Mouse (Mus musculus) embryonic facial prominence, embryonic 11.5 days (tissue): ENCODE data around the gene Degs1. TPM values are rescaled to one million over a fixed set of nuclear protein-coding genes. Genes with fewer than 3 reads are reported as not detected.

ENCODE experiments used
- ATAC-seq: fragments of 200-750 bp; cut with Nextera tagmentation; replicated peaks from 2 replicates; pipeline ENCODE4 v1.8.0; 2017; ENCODE audit warnings: low read depth; ENCODE audit not compliant: insufficient number of reproducible peaks, low FRiP score, low TSS enrichment
- DNase-seq: peaks from one replicate; pipeline ENCODE4 v3.0.0-alpha.2; 2015; ENCODE audit warnings: low spot score
- H3K27ac ChIP-seq: fragments of 300-500 bp; sonication (generic); replicated peaks from 2 replicates; pipeline ENCODE4 v1.5.1; 2014; ENCODE audit warnings: mild to moderate bottlenecking, low read depth, low read length, control low read depth
- H3K27me3 ChIP-seq: fragments of 300-500 bp; sonication (generic); 2 replicates; pipeline ENCODE4 v1.6.1; 2014; ENCODE audit warnings: mild to moderate bottlenecking, low read length, moderate library complexity, mixed read lengths; ENCODE audit not compliant: control insufficient read depth, insufficient read depth
- H3K36me3 ChIP-seq: fragments of 300-500 bp; sonication (generic); replicated peaks from 2 replicates; pipeline ENCODE4 v1.6.1; 2014; ENCODE audit warnings: low read depth, mild to moderate bottlenecking, low read length, moderate library complexity, mixed read lengths; ENCODE audit not compliant: control insufficient read depth, insufficient read depth
- H3K4me1 ChIP-seq: fragments of 300-500 bp; sonication (generic); 2 replicates; pipeline ENCODE4 v1.6.1; 2014; ENCODE audit warnings: low read length, mixed read lengths; ENCODE audit not compliant: control insufficient read depth, insufficient read depth
- H3K4me2 ChIP-seq: fragments of 300-500 bp; sonication (generic); 2 replicates; pipeline ENCODE4 v1.6.1; 2014; ENCODE audit warnings: low read depth, mild to moderate bottlenecking, control low read depth, low read length, moderate library complexity
- H3K4me3 ChIP-seq: fragments of 300-500 bp; sonication (generic); 2 replicates; pipeline ENCODE4 v1.5.1; 2014; ENCODE audit warnings: low read depth, low read length, control low read depth
- H3K9ac ChIP-seq: fragments of 300-500 bp; sonication (generic); replicated peaks from 2 replicates; pipeline ENCODE4 v1.6.1; 2014; ENCODE audit warnings: mild to moderate bottlenecking, control low read depth, low read length
- H3K9me3 ChIP-seq: fragments of 300-500 bp; sonication (generic); replicated peaks from 2 replicates; pipeline ENCODE4 v1.6.1; 2016; ENCODE audit warnings: mild to moderate bottlenecking, low read length, inconsistent platforms, mixed read lengths; ENCODE audit not compliant: control insufficient read depth
- WGBS: fragments of 180-500 bp; shearing (Covaris S2); extraction: QIAGEN DNeasy Blood & Tissue Kit; methylation state at CpG from one replicate; pipeline ENCODE4 v1.1.7; 2014; 5-methylcytosine and 5-hydroxymethylcytosine counted together
- polyA plus RNA-seq: library from polyadenylated mRNA; unstranded; fragments of >200 nt; fragmentation: Nextera tagmentation; extraction: Ambion mirVana; gene quantifications from 2 replicates; pipeline ENCODE4 v1.2.1, GENCODE M21; 2014

Degs1 gene
- polyA plus RNA-seq, 1 experiment from 2014 or later, result 82.5 TPM

DNA sequence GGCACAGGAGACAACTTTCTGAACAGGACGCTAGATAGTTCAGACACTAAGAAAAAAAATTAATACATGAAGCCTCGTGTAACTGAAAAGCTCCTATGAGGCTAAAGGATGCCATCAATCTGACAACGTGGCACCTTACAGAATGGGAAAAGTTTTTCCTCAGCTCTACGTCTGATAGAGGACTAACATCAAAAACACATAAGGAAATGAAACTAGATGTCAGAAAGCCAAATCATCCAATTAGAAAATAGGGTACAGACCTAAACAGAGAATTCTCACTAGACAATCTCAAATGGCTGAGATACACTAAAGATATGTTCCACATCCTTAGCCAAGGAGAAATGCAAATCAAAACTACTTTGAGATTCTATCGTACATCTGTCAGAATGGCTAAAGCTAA, 26.8 kb upstream of the Degs1 start:
- DNase-seq (no peak), ATAC-seq (no peak)
- 79% methylated on average over 5 of the region's 5 CpGs for WGBS
- no peak overlapping the region for H3K9ac ChIP-seq
- H3K4me2 ChIP-seq, result no peak overlapping the region
- H3K4me1 ChIP-seq, result no peaks in the 10 kb centered on the region
- no peak overlapping the region for H3K27ac ChIP-seq
- H3K4me3 ChIP-seq, result no peak overlapping the region
- no peaks in the 10 kb centered on the region for H3K9me3 ChIP-seq
- H3K36me3 ChIP-seq, result no peaks in the 10 kb centered on the region
- no peaks in the 10 kb centered on the region for H3K27me3 ChIP-seq

DNA sequence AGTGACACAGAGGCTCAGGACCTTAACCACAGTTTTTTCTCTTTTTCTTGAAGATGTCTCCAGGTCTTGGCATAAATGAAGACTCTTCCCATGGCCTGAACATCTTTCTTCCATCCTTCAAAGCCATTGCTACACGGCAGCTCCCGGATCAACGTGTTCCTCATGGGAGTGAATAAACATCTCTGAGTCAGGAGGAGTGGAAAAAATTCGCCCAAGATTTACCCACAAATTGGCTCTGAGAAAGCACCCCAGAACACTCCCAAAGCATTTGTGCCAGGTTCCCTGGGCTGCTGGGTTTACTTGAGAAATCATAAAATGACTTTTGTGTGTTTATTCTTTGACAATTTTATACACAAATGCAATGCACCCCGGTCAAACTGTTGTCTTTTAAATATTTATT, 20.3 kb upstream of the Degs1 start:
- H3K27me3 ChIP-seq, result no peaks in the 10 kb centered on the region
- H3K36me3 ChIP-seq, result no peaks in the 10 kb centered on the region
- H3K9ac ChIP-seq, result no peak overlapping the region
- ATAC-seq (no peak), DNase-seq (no peak)
- no peak overlapping the region for H3K4me2 ChIP-seq
- no peaks in the 10 kb centered on the region for H3K9me3 ChIP-seq
- 89% methylated on average over 5 of the region's 5 CpGs for WGBS
- no peaks in the 10 kb centered on the region for H3K4me1 ChIP-seq
- H3K4me3 ChIP-seq, result no peak overlapping the region
- H3K27ac ChIP-seq, result no peak overlapping the region

DNA sequence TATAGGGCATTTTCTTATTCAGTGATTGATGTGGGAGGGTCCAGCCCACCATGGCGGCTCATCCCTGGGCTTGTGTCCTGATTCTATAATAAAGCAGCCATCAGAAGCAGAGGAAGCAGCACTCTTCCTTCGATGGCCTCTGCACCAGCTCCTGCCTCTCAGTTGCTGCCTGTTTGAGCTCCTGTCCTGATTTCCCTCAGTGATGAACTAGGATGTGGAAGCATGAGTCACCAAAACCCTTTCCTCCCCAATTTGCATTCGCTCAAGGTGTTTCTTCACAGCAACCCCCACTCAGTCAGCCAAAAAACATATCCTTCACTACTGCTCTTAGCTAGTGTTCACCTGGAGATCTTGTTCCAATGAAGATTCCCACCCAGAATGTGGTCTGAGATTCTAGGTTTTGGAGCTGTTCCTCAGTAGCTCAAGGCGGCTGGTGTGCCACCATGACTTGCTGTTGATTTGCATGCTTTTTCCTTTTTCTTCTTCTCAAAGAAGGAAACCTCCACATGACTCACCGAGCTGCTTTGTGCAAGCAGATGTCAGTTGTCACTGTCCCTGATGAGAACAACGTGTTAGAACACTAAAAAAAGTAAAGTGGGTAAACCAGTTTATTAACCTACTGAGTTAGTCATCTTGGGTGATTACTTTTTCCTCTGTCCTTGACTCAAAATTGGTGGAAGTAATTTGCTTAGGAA, 19.7 kb upstream of the Degs1 start:
- ATAC-seq (no peak), DNase-seq (no peak)
- H3K4me2 ChIP-seq, result no peak overlapping the region
- WGBS, result 81% methylated on average over 6 of the region's 6 CpGs
- no peaks in the 10 kb centered on the region for H3K9me3 ChIP-seq
- H3K36me3 ChIP-seq, result no peaks in the 10 kb centered on the region
- H3K4me1 ChIP-seq, result no peaks in the 10 kb centered on the region
- no peak overlapping the region for H3K9ac ChIP-seq
- H3K4me3 ChIP-seq, result no peak overlapping the region
- no peak overlapping the region for H3K27ac ChIP-seq
- H3K27me3 ChIP-seq, result no peaks in the 10 kb centered on the region

DNA sequence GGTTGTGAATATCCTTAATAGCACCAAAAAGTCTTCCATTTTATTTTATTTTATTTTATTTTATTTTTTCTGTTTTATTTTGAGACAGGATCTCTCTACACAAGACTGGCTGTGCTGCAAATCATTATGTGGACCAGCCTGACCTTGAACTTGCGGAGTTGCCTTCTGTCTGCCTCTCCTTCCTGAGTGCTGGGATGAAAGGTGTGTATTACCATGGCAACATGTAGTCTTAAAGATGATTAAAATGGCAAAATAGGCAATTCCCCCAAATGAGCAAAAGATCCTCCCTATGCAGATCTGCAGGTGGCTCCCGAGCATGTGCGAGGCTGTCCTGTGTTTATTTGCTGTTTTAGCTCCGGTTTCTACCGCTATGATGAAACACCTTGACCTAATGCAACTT, 15.2 kb upstream of the Degs1 start:
- H3K4me3 ChIP-seq, result no peak overlapping the region
- H3K27me3 ChIP-seq, result no peaks in the 10 kb centered on the region
- no peak for DNase-seq
- H3K4me1 ChIP-seq, result no peaks in the 10 kb centered on the region
- H3K27ac ChIP-seq, result no peak overlapping the region
- ATAC-seq, result no peak
- no peak overlapping the region for H3K9ac ChIP-seq
- no peaks in the 10 kb centered on the region for H3K36me3 ChIP-seq
- no peak overlapping the region for H3K4me2 ChIP-seq
- 93% methylated on average over 5 of the region's 5 CpGs for WGBS
- H3K9me3 ChIP-seq, result no peaks in the 10 kb centered on the region

DNA sequence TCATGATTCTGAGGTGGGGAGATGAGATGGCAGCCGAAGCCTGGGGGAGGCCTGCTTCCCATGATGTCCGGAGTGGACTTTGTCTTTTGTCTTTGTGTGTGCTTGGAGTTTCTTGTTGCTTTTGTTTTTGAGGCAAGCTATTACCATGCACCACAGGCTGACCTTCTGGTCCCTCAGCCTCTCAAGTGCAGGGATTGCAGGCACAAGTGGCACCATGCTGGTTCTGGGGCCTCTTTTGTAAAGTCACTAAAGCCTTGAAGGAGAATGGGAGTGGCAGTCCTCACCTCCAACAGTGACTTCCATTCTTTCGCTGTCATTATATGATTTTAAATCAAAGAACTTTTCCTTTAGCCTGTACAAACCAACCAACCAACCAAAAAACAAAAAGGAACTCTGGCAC, 14.6 kb upstream of the Degs1 start:
- Histone ChIP-seq H3K9me3 (no peaks in the 10 kb centered on the region), H3K4me3 (no peak overlapping the region), H3K36me3 (no peaks in the 10 kb centered on the region), H3K9ac (no peak overlapping the region), H3K4me2 (no peak overlapping the region), H3K27ac (no peak overlapping the region), H3K4me1 (no peaks in the 10 kb centered on the region), H3K27me3 (no peaks in the 10 kb centered on the region)
- WGBS, result 72% methylated on average over 3 of the region's 3 CpGs
- DNase-seq (no peak), ATAC-seq (no peak)

DNA sequence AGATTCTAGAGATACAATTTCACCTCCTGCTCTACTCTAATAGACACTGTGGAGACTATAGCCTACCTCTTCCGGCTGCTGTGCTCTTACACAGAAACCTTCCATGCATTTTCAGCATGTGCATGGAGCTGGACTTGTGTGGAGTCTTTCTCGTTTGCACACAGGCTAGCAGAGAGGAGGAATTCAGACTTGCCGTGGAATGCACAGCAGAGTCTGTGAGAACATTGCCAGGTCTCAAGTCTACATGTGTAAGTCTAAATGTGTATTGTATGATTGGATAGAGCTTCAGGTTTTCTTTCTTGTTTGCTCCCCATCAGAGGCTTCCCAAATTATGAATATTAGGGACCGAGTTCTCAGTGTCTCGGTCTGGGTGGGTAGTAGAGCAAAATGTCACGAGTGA, 14.2 kb upstream of the Degs1 start:
- no peak for ATAC-seq
- H3K4me3 ChIP-seq, result no peak overlapping the region
- H3K9ac ChIP-seq, result no peak overlapping the region
- H3K27me3 ChIP-seq, result no peaks in the 10 kb centered on the region
- WGBS, result 81% methylated on average over 6 of the region's 6 CpGs
- H3K4me1 ChIP-seq, result no peaks in the 10 kb centered on the region
- DNase-seq, result no peak
- no peaks in the 10 kb centered on the region for H3K9me3 ChIP-seq
- H3K27ac ChIP-seq, result no peak overlapping the region
- H3K4me2 ChIP-seq, result no peak overlapping the region
- no peaks in the 10 kb centered on the region for H3K36me3 ChIP-seq

DNA sequence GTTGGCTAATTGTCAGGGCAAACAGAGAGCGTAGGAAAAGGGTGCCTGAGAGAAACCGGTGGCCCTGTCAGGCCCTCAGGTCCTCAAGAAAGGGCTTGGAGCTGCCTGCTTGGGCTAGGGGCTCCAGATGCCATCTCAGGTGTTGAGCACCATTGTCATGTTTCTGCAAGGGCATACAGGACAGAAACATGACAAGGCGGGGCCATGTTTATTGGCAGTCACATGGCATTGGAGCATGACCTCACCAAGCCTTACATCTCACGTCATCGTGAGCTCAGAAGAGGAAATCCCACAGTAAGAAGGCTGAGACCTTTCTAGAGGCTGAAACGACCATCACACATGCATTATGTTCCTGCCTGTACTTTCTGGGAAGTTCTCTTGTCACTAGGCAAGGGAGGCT, 13.5 kb upstream of the Degs1 start:
- DNase-seq (no peak), ATAC-seq (no peak)
- WGBS, result 89% methylated on average over 6 of the region's 6 CpGs
- H3K4me1 ChIP-seq, result no peaks in the 10 kb centered on the region
- H3K27ac ChIP-seq, result no peak overlapping the region
- no peaks in the 10 kb centered on the region for H3K36me3 ChIP-seq
- H3K9ac ChIP-seq, result no peak overlapping the region
- no peaks in the 10 kb centered on the region for H3K9me3 ChIP-seq
- H3K4me2 ChIP-seq, result no peak overlapping the region
- H3K4me3 ChIP-seq, result no peak overlapping the region
- no peaks in the 10 kb centered on the region for H3K27me3 ChIP-seq

DNA sequence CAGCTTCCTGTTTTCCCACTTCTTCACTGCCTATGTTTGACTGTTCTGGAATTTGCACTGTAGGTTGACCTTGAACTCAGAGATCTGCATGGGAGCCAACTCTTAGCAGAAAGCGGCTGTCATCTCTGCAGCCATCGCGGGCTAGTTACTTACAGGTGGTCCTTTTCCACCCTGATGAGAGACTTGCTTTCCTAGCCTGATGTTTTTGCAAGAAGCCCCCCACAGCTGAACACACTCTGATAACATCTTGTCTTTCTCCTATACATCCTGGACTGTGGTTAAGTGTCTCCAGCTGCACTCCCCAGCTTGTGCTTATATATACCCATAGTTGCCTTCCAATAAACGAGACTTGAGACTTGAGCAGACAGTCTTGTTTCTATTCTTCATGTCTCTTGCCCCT, 9.7 kb upstream of the Degs1 start:
- Histone ChIP-seq H3K36me3 (no peaks in the 10 kb centered on the region), H3K4me2 (no peak overlapping the region), H3K27ac (no peak overlapping the region), H3K27me3 (no peaks in the 10 kb centered on the region), H3K9me3 (no peaks in the 10 kb centered on the region), H3K4me1 (no peaks in the 10 kb centered on the region), H3K9ac (no peak overlapping the region), H3K4me3 (no peak overlapping the region)
- 66% methylated on average over 4 of the region's 4 CpGs for WGBS
- ATAC-seq (no peak), DNase-seq (no peak)
